Mouse (Mus musculus): ENCODE data around the gene Dthd1.

Dthd1 gene

GRCm38 (mm10) chr5:62867003-62867402, 53.4 kb downstream of the Dthd1 start:
- DNase-seq, result no peak

DNA sequence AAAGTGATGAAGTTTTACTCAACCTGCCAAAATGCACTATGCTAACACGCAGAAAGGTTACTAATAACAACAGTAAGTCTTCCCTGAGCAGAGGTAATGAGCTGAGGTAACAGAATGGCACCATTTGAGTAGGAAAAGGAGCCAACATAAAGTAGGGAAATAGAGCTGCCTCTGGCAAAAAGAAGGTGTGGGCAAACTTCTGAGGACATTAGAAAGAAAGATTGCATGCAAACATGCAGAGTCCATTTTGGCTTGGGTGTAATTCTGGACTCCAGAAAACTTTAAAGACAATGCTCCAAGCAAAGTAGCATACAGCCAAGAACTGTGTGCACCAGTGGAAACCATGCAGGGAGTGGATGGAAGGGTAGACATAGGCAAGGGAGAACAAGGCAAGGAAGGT, 65.9 kb downstream of the Dthd1 start:
- DNase-seq, result no peak

DNA sequence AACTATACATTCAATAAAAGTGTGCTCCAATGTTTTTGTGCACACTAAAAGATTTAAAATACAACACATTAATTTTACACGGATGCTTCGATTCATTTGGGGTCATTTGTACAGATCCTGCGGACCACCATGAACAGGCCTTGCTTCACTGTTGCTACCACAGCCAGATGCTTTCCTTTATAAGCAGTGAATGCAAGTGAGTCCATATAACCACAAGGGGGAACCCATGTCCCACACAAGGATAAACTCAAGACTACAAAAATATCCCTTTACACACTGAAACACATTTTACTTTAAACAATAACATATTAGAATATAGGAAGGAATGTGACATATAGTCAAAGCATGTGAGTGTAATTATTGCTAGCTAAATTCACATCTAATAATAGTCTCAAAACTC, 81.7 kb downstream of the Dthd1 start:
- peak; percentile 15 for DNase-seq

DNA sequence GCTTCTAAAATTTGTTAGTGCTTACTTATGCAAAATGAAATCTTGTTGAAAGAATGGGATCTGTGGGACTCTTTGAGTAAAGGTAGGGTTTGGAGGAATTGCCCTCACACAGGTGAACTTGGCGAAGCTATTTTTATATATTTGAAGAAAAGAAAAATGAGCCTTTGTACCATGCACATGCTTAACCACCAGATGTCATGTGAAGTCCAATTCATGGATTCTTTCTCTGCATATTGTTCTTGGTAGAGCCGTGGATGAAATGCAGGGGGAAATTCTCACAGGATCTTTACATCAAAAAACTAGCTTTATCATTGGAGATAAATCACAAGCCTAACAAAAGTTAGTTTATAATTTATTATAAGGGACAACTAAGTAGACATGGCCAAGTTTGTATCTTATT, 93.3 kb downstream of the Dthd1 start:
- DNase-seq, result no peak

DNA sequence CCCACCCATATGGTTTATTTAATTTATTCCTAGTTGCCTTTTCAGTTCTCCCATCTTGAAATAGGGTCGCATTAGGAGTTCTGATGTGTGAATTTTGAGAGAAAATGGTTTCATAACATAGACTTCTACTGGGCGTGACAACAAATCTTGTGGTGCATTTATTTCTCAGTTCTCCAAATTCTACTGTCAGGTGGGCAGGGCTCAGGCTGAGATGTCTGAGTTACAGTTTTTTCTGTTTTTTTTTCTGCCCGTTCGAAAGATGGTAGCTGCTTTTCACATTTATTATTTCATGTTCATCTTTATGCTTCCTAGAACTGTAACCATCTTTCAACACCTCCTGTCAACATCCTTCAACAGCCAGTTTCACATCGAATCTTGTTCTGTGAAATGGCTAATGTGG, 95.5 kb downstream of the Dthd1 start:
- DNase-seq, result no peak

- DNase-seq, result no peak
Observed at GRCm38 (mm10) chr5:62924616-62925015, 111.0 kb downstream of the Dthd1 start.

All from kidney, postnatal 10 days (tissue).